Mouse (Mus musculus) fibroblast of lung, adult 2 months (primary cell): Measurements from ENCODE around the gene 1600002K03Rik.

Source experiments
- DNase-seq: peaks from one replicate; pipeline ENCODE4 v3.0.0-alpha.2; 2011; ENCODE audit warnings: low read depth

Gene 1600002K03Rik

GRCm38 (mm10) chr10:80141243-80141642 lies 31.5 kb upstream of the 1600002K03Rik start:
- DNase-seq, result peak; percentile 87

- DNase-seq, result peak; percentile 98
These were observed 30.8 kb upstream of the 1600002K03Rik start for GRCm38 (mm10) chr10:80141786-80142529.

GRCm38 (mm10) chr10:80142530-80142925 lies 30.2 kb upstream of the 1600002K03Rik start:
- DNase-seq, result no peak

- no peak for DNase-seq
These were observed 29.1 kb upstream of the 1600002K03Rik start for GRCm38 (mm10) chr10:80143664-80144063.

GRCm38 (mm10) chr10:80144159-80144558 lies 28.6 kb upstream of the 1600002K03Rik start:
- no peak for DNase-seq

- DNase-seq, result no peak
These were observed 27.6 kb upstream of the 1600002K03Rik start for GRCm38 (mm10) chr10:80144864-80145838.

GRCm38 (mm10) chr10:80145896-80146295 lies 26.8 kb upstream of the 1600002K03Rik start:
- DNase-seq, result no peak

GRCm38 (mm10) chr10:80146568-80147011 lies 26.2 kb upstream of the 1600002K03Rik start:
- no peak for DNase-seq

- no peak for DNase-seq
These were observed 25.5 kb upstream of the 1600002K03Rik start for GRCm38 (mm10) chr10:80147146-80147718.

GRCm38 (mm10) chr10:80147719-80148601 lies 24.8 kb upstream of the 1600002K03Rik start, which contains the start of gene Midn:
TSS of gene Midn (plus strand) at chr10:80148272.
- DNase-seq, result no peak

GRCm38 (mm10) chr10:80148610-80149290 lies 24.0 kb upstream of the 1600002K03Rik start:
- peak; percentile 75 for DNase-seq

GRCm38 (mm10) chr10:80149291-80150225 lies 23.2 kb upstream of the 1600002K03Rik start:
- peak; percentile 98 for DNase-seq

- no peak for DNase-seq
These were observed 22.2 kb upstream of the 1600002K03Rik start for GRCm38 (mm10) chr10:80150226-80151210.

- no peak for DNase-seq
These were observed 21.3 kb upstream of the 1600002K03Rik start for GRCm38 (mm10) chr10:80151211-80152034.

GRCm38 (mm10) chr10:80152071-80152872 lies 20.5 kb upstream of the 1600002K03Rik start:
- no peak for DNase-seq

GRCm38 (mm10) chr10:80152873-80153260 lies 19.9 kb upstream of the 1600002K03Rik start:
- DNase-seq, result no peak

- no peak for DNase-seq
These were observed 19.0 kb upstream of the 1600002K03Rik start for GRCm38 (mm10) chr10:80153713-80154112.
